Mouse (Mus musculus) CH12.LX (cell line): Measurements from ENCODE around the gene Zfp827. TPM values are rescaled to one million over a fixed set of nuclear protein-coding genes. Genes with fewer than 3 reads are reported as not detected.

Experiments
- DNase-seq: peaks from one replicate; pipeline ENCODE4 v3.0.0-alpha.2; 2013; ENCODE audit errors: extremely low read depth
- H3K27ac ChIP-seq: 2 replicates; pipeline ENCODE4 v1.5.1; 2012; ENCODE audit warnings: low read depth, mild to moderate bottlenecking, control low read depth, moderate library complexity; ENCODE audit not compliant: insufficient read depth
- H3K27me3 ChIP-seq: replicated peaks from 2 replicates; pipeline ENCODE3; 2012; ENCODE audit warnings: inconsistent platforms
- H3K36me3 ChIP-seq, 2 experiments: replicated peaks in 1 of 2; 2 replicates each; pipeline versions ENCODE3 to v1.6.1; 2012; ENCODE audit warnings: inconsistent platforms in 1 of 2, low read length in 1 of 2, mild to moderate bottlenecking in 1 of 2, mixed read lengths in 1 of 2, moderate library complexity in 1 of 2; ENCODE audit not compliant: control insufficient read depth in 1 of 2, insufficient read depth in 1 of 2
- H3K4me1 ChIP-seq, 2 experiments: 2 replicates each; pipeline ENCODE4 v1.6.1; 2012; ENCODE audit warnings: inconsistent platforms in 1 of 2, moderate library complexity in 1 of 2; ENCODE audit not compliant: insufficient read depth in 2 of 2, control insufficient read depth in 1 of 2
- H3K4me2 ChIP-seq: 2 replicates; pipeline ENCODE4 v1.6.1; 2012; ENCODE audit warnings: low read depth, mild to moderate bottlenecking, control low read depth; ENCODE audit not compliant: poor library complexity, insufficient read depth, severe bottlenecking
- H3K4me3 ChIP-seq, 3 experiments: fragments of 150-350 bp in 1 of 3; sonication (generic) in 1 of 3; replicated peaks in 1 of 3; 2 replicates each; pipeline versions ENCODE3 to v1.5.1; 2011 to 2012; ENCODE audit warnings: low read depth in 2 of 3, low read length in 2 of 3, mild to moderate bottlenecking in 2 of 3, moderate library complexity in 2 of 3, control low read depth in 1 of 3, improper control_type of control experiment in 1 of 3, inconsistent platforms in 1 of 3, mixed read lengths in 1 of 3; ENCODE audit not compliant: poor library complexity in 1 of 3
- H3K79me2 ChIP-seq: replicated peaks from 2 replicates; pipeline ENCODE4 v1.6.1; 2012; ENCODE audit warnings: mild to moderate bottlenecking, moderate library complexity; ENCODE audit not compliant: control insufficient read depth, poor library complexity, insufficient read depth, severe bottlenecking; ENCODE audit errors: extremely low read depth
- H3K9ac ChIP-seq: 2 replicates; pipeline ENCODE4 v1.6.1; 2012; ENCODE audit warnings: low read depth, mild to moderate bottlenecking, control low read depth, moderate library complexity; ENCODE audit not compliant: insufficient read depth
- H3K9me3 ChIP-seq: replicated peaks from 2 replicates; pipeline ENCODE3; 2012; ENCODE audit warnings: low read length, inconsistent platforms, mixed read lengths
- BHLHE40 ChIP-seq: IDR thresholded peaks from 2 replicates; pipeline ENCODE4 v1.6.1; 2011; ENCODE audit warnings: mild to moderate bottlenecking, low read depth, low read length, improper control_type of control experiment
- CHD1 ChIP-seq: IDR thresholded peaks from 2 replicates; pipeline ENCODE4 v1.6.1; 2012; ENCODE audit warnings: low read depth, low read length, improper control_type of control experiment, inconsistent platforms
- E2F4 ChIP-seq: IDR thresholded peaks from 2 replicates; pipeline ENCODE4 v1.6.1; 2011; ENCODE audit warnings: low read depth, low read length, improper control_type of control experiment; ENCODE audit not compliant: insufficient replicate concordance
- ELF1 ChIP-seq: IDR thresholded peaks from 2 replicates; pipeline ENCODE4 v1.6.1; 2014; ENCODE audit warnings: low read depth, mild to moderate bottlenecking, inconsistent platforms, low read length, improper control_type of control experiment
- HCFC1 ChIP-seq: IDR thresholded peaks from 2 replicates; pipeline ENCODE4 v1.6.1; 2012; ENCODE audit warnings: low read depth, mild to moderate bottlenecking, inconsistent platforms, low read length, improper control_type of control experiment
- JUN ChIP-seq: IDR thresholded peaks from 2 replicates; pipeline ENCODE4 v1.6.1; 2011; ENCODE audit warnings: low read depth, mild to moderate bottlenecking, low read length, improper control_type of control experiment, moderate library complexity; ENCODE audit not compliant: insufficient read depth
- JUND ChIP-seq: conservative IDR thresholded peaks from 2 replicates; pipeline ENCODE4 v1.6.1; 2011; ENCODE audit warnings: low read depth, low read length, improper control_type of control experiment
- KAT2A ChIP-seq: IDR thresholded peaks from 2 replicates; pipeline ENCODE4 v1.6.1; 2012; ENCODE audit warnings: low read length, improper control_type of control experiment, inconsistent platforms; ENCODE audit not compliant: insufficient replicate concordance
- MAFK ChIP-seq: IDR thresholded peaks from 2 replicates; pipeline ENCODE4 v1.6.1; 2011; ENCODE audit warnings: low read length, improper control_type of control experiment; ENCODE audit not compliant: insufficient replicate concordance
- MAX ChIP-seq: IDR thresholded peaks from 2 replicates; pipeline ENCODE4 v1.6.1; 2011; ENCODE audit warnings: low read length, improper control_type of control experiment
- MEF2A ChIP-seq: IDR thresholded peaks from 2 replicates; pipeline ENCODE4 v1.6.1; 2014; ENCODE audit warnings: low read depth, mild to moderate bottlenecking, inconsistent platforms, low read length, improper control_type of control experiment, borderline replicate concordance
- MXI1 ChIP-seq: IDR thresholded peaks from 2 replicates; pipeline ENCODE4 v1.6.1; 2011; ENCODE audit warnings: mild to moderate bottlenecking, low read depth, low read length, improper control_type of control experiment
- MYC ChIP-seq: IDR thresholded peaks from 2 replicates; pipeline ENCODE4 v1.6.1; 2011; ENCODE audit warnings: low read depth, mild to moderate bottlenecking, improper control_type of control experiment, low read length
- PAX5 ChIP-seq: IDR thresholded peaks from 2 replicates; pipeline ENCODE4 v1.6.1; 2012; ENCODE audit warnings: low read length, inconsistent platforms, mixed read lengths
- POLR2AphosphoS2 ChIP-seq: IDR thresholded peaks from 2 replicates; pipeline ENCODE4 v1.6.1; 2011; ENCODE audit warnings: low read depth, low read length, improper control_type of control experiment
- RAD21 ChIP-seq: IDR thresholded peaks from 2 replicates; pipeline ENCODE4 v1.6.1; 2011; ENCODE audit warnings: low read depth, mild to moderate bottlenecking, low read length, improper control_type of control experiment, moderate library complexity
- TBP ChIP-seq: conservative IDR thresholded peaks from 2 replicates; pipeline ENCODE4 v1.6.1; 2011; ENCODE audit warnings: low read depth, low read length, improper control_type of control experiment
- UBTF ChIP-seq: IDR thresholded peaks from 2 replicates; pipeline ENCODE4 v1.6.1; 2012; ENCODE audit warnings: low read depth, mild to moderate bottlenecking, inconsistent platforms, low read length, improper control_type of control experiment, moderate library complexity
- USF1 ChIP-seq: IDR thresholded peaks from 2 replicates; pipeline ENCODE4 v1.6.1; 2014; ENCODE audit warnings: low read depth, mild to moderate bottlenecking, inconsistent platforms, low read length, improper control_type of control experiment
- USF2 ChIP-seq: conservative IDR thresholded peaks from 2 replicates; pipeline ENCODE4 v1.6.1; 2011; ENCODE audit warnings: low read depth, low read length, improper control_type of control experiment
- ZMIZ1 ChIP-seq: IDR thresholded peaks from 2 replicates; pipeline ENCODE4 v1.6.1; 2012; ENCODE audit warnings: low read depth, mild to moderate bottlenecking, inconsistent platforms, low read length, improper control_type of control experiment
- ZNF384 ChIP-seq: IDR thresholded peaks from 2 replicates; pipeline ENCODE4 v1.6.1; 2012; ENCODE audit warnings: low read depth, low read length, improper control_type of control experiment, inconsistent platforms
- dilution Hi-C: fragments of 300-500 bp; cut with MboI; formaldehyde crosslinking; loops from 2 replicates; pipeline ENCODE4 v1.14.3; 2020; ENCODE audit warnings: low sequenced_read_pairs; ENCODE audit not compliant: extremely low pct_unique_long_range_greater_than_20kb, extremely low pct_ligation_motif_present
- in situ Hi-C: fragments of 300-500 bp; cut with MboI; formaldehyde crosslinking; loops from 3 replicates; pipeline ENCODE4 v1.14.3; 2019; ENCODE audit warnings: low sequenced_read_pairs, low pct_ligation_motif_present, low pct_unique_long_range_greater_than_20kb, mixed read lengths
- polyA plus RNA-seq: library from polyadenylated mRNA; unstranded; fragments of >175 nt; gene quantifications from 2 replicates; pipeline ENCODE4 v1.2.1, GENCODE M21; 2012; ENCODE audit warnings: low read depth; ENCODE audit not compliant: insufficient read length
- total RNA-seq, 2 experiments: library from RNA; depleted of rRNA; stranded (reverse); fragments of 300-350 nt in 1 of 2; fragments of >200 nt in 1 of 2; gene quantifications; 2 replicates each; pipeline ENCODE4 v1.2.3; 2012 to 2014

The Zfp827 gene
- total and polyA plus RNA-seq, 3 experiments, result 4.3 to 11.1 (median 7.8) TPM

DNA sequence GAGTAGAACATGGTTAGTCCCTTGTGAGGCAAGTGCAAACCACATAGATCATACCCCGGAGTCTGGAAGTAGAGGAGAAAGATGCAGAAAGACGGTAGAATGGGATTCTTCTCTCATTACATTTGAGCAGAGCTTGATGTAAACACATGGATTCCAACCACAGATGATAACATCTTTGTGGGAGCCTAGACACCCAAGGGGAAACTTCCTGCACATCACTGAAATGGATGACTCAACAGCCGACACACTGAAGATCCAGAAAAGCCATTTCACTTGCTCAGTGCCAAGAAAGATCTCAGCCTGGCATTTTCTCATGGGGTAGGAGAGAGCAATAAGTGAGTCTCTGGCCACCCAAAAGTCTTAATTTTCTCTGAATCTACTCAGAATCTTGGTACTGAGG lies 199.7 kb downstream of the Zfp827 start:
- Histone ChIP-seq H3K4me1 (peaks cover 3 to 23% of the 10 kb centered on the region in 2 experiments; a peak in 3 of 4 replicates), H3K36me3 (peaks cover 7 to 30% of the 10 kb centered on the region in 2 experiments), H3K27me3 (no peaks in the 10 kb centered on the region), H3K27ac (no peak overlapping the region), H3K4me2 (no peak overlapping the region), H3K9ac (no peak overlapping the region), H3K9me3 (peaks cover 17% of the 10 kb centered on the region), H3K79me2 (no peaks in the 10 kb centered on the region), H3K4me3 (no peak overlapping the region)
- no peak for DNase-seq
- in situ Hi-C loops, result no loop called here
- dilution Hi-C loops, result no loop called here
- TF ChIP-seq E2F4 (no peak), MXI1 (no peak), MEF2A (no peak), ZNF384 (no peak), USF2 (no peak), ELF1 (no peak), KAT2A (no peak), TBP (no peak), MYC (no peak), UBTF (no peak), BHLHE40 (no peak), HCFC1 (no peak), USF1 (no peak)

DNA sequence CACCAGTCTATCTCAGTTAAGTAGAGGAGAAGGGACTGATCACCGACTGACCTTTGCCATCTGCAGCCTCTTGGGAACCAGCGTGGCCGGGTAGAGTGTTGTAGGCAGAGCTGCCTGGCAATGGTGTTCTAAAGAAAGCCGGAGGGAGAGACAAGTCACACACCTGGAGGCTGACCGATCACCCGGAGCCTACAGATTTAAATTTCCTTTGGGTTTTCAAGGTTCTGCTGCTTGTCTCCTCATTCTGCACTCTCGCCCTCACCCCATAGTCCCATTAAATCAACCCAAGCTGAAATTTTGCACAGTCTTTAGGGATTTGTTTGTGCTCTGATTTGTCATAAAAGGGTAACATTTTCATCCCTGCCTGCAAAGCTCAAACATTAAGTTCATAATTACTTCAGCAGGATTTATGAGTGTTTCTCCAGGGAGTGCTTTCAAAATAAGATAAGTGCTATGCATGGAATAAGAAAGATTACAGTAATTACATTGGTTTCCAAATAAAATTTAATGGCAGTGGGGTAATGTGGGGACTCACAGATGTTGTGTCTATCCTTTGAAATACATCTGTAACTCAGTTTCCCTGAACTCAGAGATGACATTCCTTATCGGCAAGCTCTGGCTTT lies 201.1 kb downstream of the Zfp827 start:
- no peak overlapping the region for H3K4me3 ChIP-seq
- peaks cover 7 to 30% of the 10 kb centered on the region in 2 experiments for H3K36me3 ChIP-seq
- no peak for TF ChIP-seq PAX5
- TF ChIP-seq MYC, result no peak
- TF ChIP-seq MAFK, result no peak
- no peak for TF ChIP-seq KAT2A
- no peak for TF ChIP-seq E2F4
- TF ChIP-seq RAD21, result no peak
- no peak for TF ChIP-seq JUN
- TF ChIP-seq POLR2AphosphoS2, result no peak
- TF ChIP-seq CHD1, result no peak
- TF ChIP-seq HCFC1, result no peak
- TF ChIP-seq ZMIZ1, result no peak
- TF ChIP-seq JUND, result no peak
- no peak for TF ChIP-seq ZNF384
- no peak for TF ChIP-seq MAX
- H3K27ac ChIP-seq, result no peak overlapping the region
- H3K27me3 ChIP-seq, result no peaks in the 10 kb centered on the region
- no peak for DNase-seq
- dilution Hi-C loops (no loop called here), in situ Hi-C loops (no loop called here)
- no peaks in the 10 kb centered on the region for H3K79me2 ChIP-seq
- no peak overlapping the region for H3K9ac ChIP-seq
- peaks cover 3 to 23% of the 10 kb centered on the region in 2 experiments; a peak in 3 of 4 replicates for H3K4me1 ChIP-seq
- H3K4me2 ChIP-seq, result no peak overlapping the region
- H3K9me3 ChIP-seq, result peaks cover 15% of the 10 kb centered on the region
